Mouse (Mus musculus) liver, embryonic 15.5 days (tissue): ENCODE measurements around the gene Vipr2. TPM values are rescaled to one million over a fixed set of nuclear protein-coding genes. Genes with fewer than 3 reads are reported as not detected.

Experiments
- ATAC-seq: fragments of 200-750 bp; cut with Nextera tagmentation; 2 replicates; pipeline ENCODE4 v1.8.0; 2017; ENCODE audit warnings: moderate number of reproducible peaks, mild to moderate bottlenecking, moderate library complexity; ENCODE audit not compliant: insufficient read depth
- H3K27ac ChIP-seq: fragments of 300-500 bp; sonication (generic); replicated peaks from 2 replicates; pipeline ENCODE4 v1.5.1; 2015; ENCODE audit warnings: mild to moderate bottlenecking, inconsistent platforms
- H3K27me3 ChIP-seq: fragments of 300-500 bp; sonication (generic); 2 replicates; pipeline ENCODE4 v1.6.1; 2015; ENCODE audit warnings: mild to moderate bottlenecking, inconsistent platforms
- H3K36me3 ChIP-seq: fragments of 300-500 bp; sonication (generic); replicated peaks from 2 replicates; pipeline ENCODE4 v1.6.1; 2015; ENCODE audit warnings: moderate library complexity, mild to moderate bottlenecking, inconsistent platforms
- H3K4me1 ChIP-seq: fragments of 300-500 bp; sonication (generic); replicated peaks from 2 replicates; pipeline ENCODE4 v1.6.1; 2015; ENCODE audit warnings: inconsistent platforms
- H3K4me2 ChIP-seq: fragments of 300-500 bp; sonication (generic); 2 replicates; pipeline ENCODE4 v1.6.1; 2015; ENCODE audit warnings: moderate library complexity, mild to moderate bottlenecking, inconsistent platforms
- H3K4me3 ChIP-seq: fragments of 300-500 bp; sonication (generic); replicated peaks from 2 replicates; pipeline ENCODE4 v1.5.1; 2015; ENCODE audit warnings: mild to moderate bottlenecking, inconsistent platforms
- H3K9ac ChIP-seq: fragments of 300-500 bp; sonication (generic); 2 replicates; pipeline ENCODE4 v1.6.1; 2015; ENCODE audit warnings: moderate library complexity, mild to moderate bottlenecking, inconsistent platforms
- H3K9me3 ChIP-seq: fragments of 300-500 bp; sonication (generic); replicated peaks from 2 replicates; pipeline ENCODE4 v1.6.1; 2016; ENCODE audit warnings: inconsistent platforms
- WGBS: fragments of 180-500 bp; shearing (Covaris S2); methylation state at CpG from one replicate; pipeline ENCODE4 v1.1.7; 2015; ENCODE audit warnings: mixed read lengths; ENCODE audit not compliant: insufficient replicate concordance; 5-methylcytosine and 5-hydroxymethylcytosine counted together
- microRNA-seq: library from miRNA; unstranded; fragments of <30 nt; microRNA quantifications from one replicate; pipeline ENCODE4, GENCODE M21; 2016
- polyA plus RNA-seq: library from polyadenylated mRNA; unstranded; fragments of >200 nt; fragmentation: Nextera tagmentation; extraction: Ambion mirVana; gene quantifications from 2 replicates; pipeline ENCODE4 v1.2.1, GENCODE M21; 2015

Vipr2 gene
- polyA plus RNA-seq, 1 experiment from 2014 or later, result 0.23 TPM

- no peak overlapping the region for H3K27ac ChIP-seq
- H3K9ac ChIP-seq, result no peak overlapping the region
- no peak overlapping the region for H3K4me3 ChIP-seq
- H3K27me3 ChIP-seq, result no peaks in the 10 kb centered on the region
- H3K36me3 ChIP-seq, result no peaks in the 10 kb centered on the region
- no peaks in the 10 kb centered on the region for H3K9me3 ChIP-seq
- H3K4me2 ChIP-seq, result no peak overlapping the region
- ATAC-seq, result no peak
- H3K4me1 ChIP-seq, result no peaks in the 10 kb centered on the region
- 77% methylated on average over 2 of the region's 2 CpGs for WGBS
Observed at GRCm38 (mm10) chr12:116159695-116160094, 82.2 kb downstream of the Vipr2 start.

DNA sequence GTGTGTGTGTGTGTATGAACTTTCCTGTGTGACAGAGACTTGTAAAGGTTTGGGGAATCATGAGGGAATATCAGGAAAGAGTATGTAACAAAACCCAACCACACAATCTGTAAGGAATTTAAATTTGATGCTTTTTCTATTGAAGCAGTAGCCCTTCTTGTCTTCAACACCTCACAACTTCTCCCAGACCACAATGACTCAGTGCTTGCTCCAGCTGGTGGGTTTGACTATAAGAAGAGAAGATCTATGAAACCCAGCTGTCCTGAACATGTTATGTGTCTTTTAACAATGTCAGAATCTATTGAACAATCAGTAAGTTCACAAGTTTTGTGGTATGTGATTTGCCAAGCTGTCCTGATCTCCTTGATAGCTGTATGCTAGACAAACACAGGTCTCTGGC is 87.8 kb downstream of the Vipr2 start:
- Histone ChIP-seq H3K4me2 (no peak overlapping the region), H3K4me3 (no peak overlapping the region), H3K27me3 (no peaks in the 10 kb centered on the region), H3K9me3 (no peaks in the 10 kb centered on the region), H3K9ac (no peak overlapping the region), H3K36me3 (no peaks in the 10 kb centered on the region), H3K27ac (no peak overlapping the region), H3K4me1 (no peaks in the 10 kb centered on the region)
- ATAC-seq, result no peak

DNA sequence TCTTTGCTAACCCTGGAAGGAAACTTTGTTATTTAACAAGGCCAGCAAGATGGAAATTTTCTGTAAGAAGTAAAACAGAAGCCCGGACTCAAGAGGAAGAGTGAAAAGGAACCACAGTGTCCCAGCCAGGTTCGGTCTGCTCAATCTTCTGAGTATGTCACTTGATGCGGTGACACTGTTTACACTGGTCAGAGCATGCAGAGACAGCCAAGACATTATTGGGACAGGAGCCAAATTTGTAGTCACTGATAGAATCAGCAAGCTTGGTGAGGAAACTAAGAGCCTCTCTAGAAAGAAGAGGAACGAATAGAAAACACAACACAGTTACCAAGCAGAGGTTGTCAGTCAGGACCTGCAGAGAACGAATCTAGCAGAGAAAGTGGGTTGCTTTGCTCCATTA is 92.1 kb downstream of the Vipr2 start:
- Histone ChIP-seq H3K27me3 (no peaks in the 10 kb centered on the region), H3K4me3 (no peak overlapping the region), H3K27ac (no peak overlapping the region), H3K9ac (no peak overlapping the region), H3K4me1 (no peaks in the 10 kb centered on the region), H3K9me3 (no peaks in the 10 kb centered on the region), H3K36me3 (no peaks in the 10 kb centered on the region), H3K4me2 (no peak overlapping the region)
- no peak for ATAC-seq
- WGBS, result 46% methylated on average over 5 of the region's 5 CpGs

DNA sequence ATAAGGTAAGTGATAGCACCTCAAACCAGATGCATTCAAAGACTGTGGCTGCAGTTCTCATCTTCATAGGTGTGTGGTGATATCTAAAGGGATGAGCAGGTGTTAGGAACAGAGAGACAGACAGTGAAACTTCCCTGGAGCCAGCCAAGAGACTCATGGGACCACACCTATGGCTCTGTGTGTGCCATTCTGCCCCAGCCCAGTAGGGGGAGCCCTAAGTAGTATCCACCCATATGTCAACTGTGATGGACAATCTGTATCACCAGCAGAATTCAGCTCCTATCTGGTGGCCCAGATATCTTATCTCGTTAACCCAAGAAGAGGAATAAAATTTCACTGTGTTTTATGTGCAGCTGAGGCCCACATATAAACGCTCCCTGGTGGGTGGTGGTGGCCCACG is 99.4 kb downstream of the Vipr2 start:
- Histone ChIP-seq H3K4me1 (no peaks in the 10 kb centered on the region), H3K9me3 (no peaks in the 10 kb centered on the region), H3K27me3 (no peaks in the 10 kb centered on the region), H3K4me2 (no peak overlapping the region), H3K27ac (no peak overlapping the region), H3K36me3 (no peaks in the 10 kb centered on the region), H3K4me3 (no peak overlapping the region), H3K9ac (no peak overlapping the region)
- 46% methylated on average over 3 of the region's 3 CpGs for WGBS
- no peak for ATAC-seq

GRCm38 (mm10) chr12:116181436-116182050 is 104.0 kb downstream of the Vipr2 start:
- Histone ChIP-seq H3K4me2 (no peak overlapping the region), H3K4me3 (no peak overlapping the region), H3K36me3 (no peaks in the 10 kb centered on the region), H3K9me3 (no peaks in the 10 kb centered on the region), H3K27me3 (no peaks in the 10 kb centered on the region), H3K27ac (no peak overlapping the region), H3K4me1 (no peaks in the 10 kb centered on the region), H3K9ac (no peak overlapping the region)
- WGBS, result 49% methylated on average over 4 of the region's 4 CpGs
- ATAC-seq, result no peak

GRCm38 (mm10) chr12:116182376-116182775 is 104.8 kb downstream of the Vipr2 start:
- no peak overlapping the region for H3K27ac ChIP-seq
- H3K9ac ChIP-seq, result no peak overlapping the region
- H3K4me2 ChIP-seq, result no peak overlapping the region
- no peaks in the 10 kb centered on the region for H3K36me3 ChIP-seq
- H3K4me3 ChIP-seq, result no peak overlapping the region
- H3K27me3 ChIP-seq, result no peaks in the 10 kb centered on the region
- H3K9me3 ChIP-seq, result no peaks in the 10 kb centered on the region
- H3K4me1 ChIP-seq, result no peaks in the 10 kb centered on the region
- ATAC-seq, result no peak

- H3K9me3 ChIP-seq, result no peaks in the 10 kb centered on the region
- 69% methylated on average over 6 of the region's 6 CpGs for WGBS
- H3K27ac ChIP-seq, result no peak overlapping the region
- no peak overlapping the region for H3K4me2 ChIP-seq
- no peak overlapping the region for H3K9ac ChIP-seq
- H3K36me3 ChIP-seq, result no peaks in the 10 kb centered on the region
- no peak overlapping the region for H3K4me3 ChIP-seq
- H3K27me3 ChIP-seq, result no peaks in the 10 kb centered on the region
- ATAC-seq, result no peak
- H3K4me1 ChIP-seq, result no peaks in the 10 kb centered on the region
Observed at GRCm38 (mm10) chr12:116183212-116183935, 105.8 kb downstream of the Vipr2 start.

GRCm38 (mm10) chr12:116193952-116194351 is 116.4 kb downstream of the Vipr2 start:
- Histone ChIP-seq H3K4me1 (no peaks in the 10 kb centered on the region), H3K36me3 (no peaks in the 10 kb centered on the region), H3K4me2 (no peak overlapping the region), H3K9ac (no peak overlapping the region), H3K9me3 (no peaks in the 10 kb centered on the region), H3K27me3 (no peaks in the 10 kb centered on the region), H3K4me3 (no peak overlapping the region), H3K27ac (no peak overlapping the region)
- WGBS, result 58% methylated on average over 6 of the region's 6 CpGs
- no peak for ATAC-seq

DNA sequence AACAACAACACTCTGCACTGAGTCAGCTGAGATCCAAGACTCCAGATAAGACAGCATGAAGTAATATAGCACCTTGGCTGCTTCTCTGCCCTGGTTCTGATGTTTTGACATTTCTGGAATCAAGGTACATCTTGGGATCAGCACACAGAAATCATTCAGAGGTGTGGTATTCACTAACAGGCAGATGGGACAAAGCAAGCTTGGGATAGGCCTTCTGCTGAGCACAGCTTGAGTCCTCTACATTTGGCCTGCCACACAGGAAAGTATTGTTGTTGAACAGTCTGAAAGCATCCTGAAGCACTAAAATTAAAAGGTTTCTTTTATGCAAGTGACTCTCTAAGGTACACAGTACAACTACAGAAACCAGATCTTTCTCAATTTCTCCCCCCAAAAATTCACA is 117.1 kb downstream of the Vipr2 start:
- no peak for ATAC-seq

More for the DNA sequence above, 117.1 kb downstream of the Vipr2 start:
- Histone ChIP-seq H3K36me3 (no peaks in the 10 kb centered on the region), H3K27ac (no peak overlapping the region), H3K4me2 (no peak overlapping the region), H3K9ac (no peak overlapping the region), H3K9me3 (no peaks in the 10 kb centered on the region), H3K4me1 (no peaks in the 10 kb centered on the region), H3K4me3 (no peak overlapping the region), H3K27me3 (no peaks in the 10 kb centered on the region)

Small RNA genes within 50 kb of the gene (microRNA-seq; reads per million reads assigned to microRNA genes)
- not detected for gene Gm44372

Other genes with a start within 250 kb of the Vipr2 start
- 4.8 and 4.9 TPM in 2 replicates for gene Zfp386, start 30.0 kb upstream of the Vipr2 start, polyA plus RNA-seq
- 3.1 TPM in 2 replicates for gene Wdr60, start 185.3 kb downstream of the Vipr2 start, polyA plus RNA-seq
- gene Gm11027, start 197.7 kb downstream of the Vipr2 start, polyA plus RNA-seq, result not detected in 2 replicates
- 9.0 and 11.6 TPM in 2 replicates for gene Esyt2, start 203.5 kb downstream of the Vipr2 start, polyA plus RNA-seq